Mouse (Mus musculus) left cerebral cortex, adult 9 months (tissue): ENCODE data around the gene Psmb8.
A peak's percentile ranks its signal among the peaks of the same experiment; 100 is the strongest.

Experiments used
- DNase-seq, 2 experiments: peaks; one replicate each; pipeline ENCODE4 v3.0.0; 2022; ENCODE audit warnings: low spot score in 2 of 2

Psmb8 gene

DNA sequence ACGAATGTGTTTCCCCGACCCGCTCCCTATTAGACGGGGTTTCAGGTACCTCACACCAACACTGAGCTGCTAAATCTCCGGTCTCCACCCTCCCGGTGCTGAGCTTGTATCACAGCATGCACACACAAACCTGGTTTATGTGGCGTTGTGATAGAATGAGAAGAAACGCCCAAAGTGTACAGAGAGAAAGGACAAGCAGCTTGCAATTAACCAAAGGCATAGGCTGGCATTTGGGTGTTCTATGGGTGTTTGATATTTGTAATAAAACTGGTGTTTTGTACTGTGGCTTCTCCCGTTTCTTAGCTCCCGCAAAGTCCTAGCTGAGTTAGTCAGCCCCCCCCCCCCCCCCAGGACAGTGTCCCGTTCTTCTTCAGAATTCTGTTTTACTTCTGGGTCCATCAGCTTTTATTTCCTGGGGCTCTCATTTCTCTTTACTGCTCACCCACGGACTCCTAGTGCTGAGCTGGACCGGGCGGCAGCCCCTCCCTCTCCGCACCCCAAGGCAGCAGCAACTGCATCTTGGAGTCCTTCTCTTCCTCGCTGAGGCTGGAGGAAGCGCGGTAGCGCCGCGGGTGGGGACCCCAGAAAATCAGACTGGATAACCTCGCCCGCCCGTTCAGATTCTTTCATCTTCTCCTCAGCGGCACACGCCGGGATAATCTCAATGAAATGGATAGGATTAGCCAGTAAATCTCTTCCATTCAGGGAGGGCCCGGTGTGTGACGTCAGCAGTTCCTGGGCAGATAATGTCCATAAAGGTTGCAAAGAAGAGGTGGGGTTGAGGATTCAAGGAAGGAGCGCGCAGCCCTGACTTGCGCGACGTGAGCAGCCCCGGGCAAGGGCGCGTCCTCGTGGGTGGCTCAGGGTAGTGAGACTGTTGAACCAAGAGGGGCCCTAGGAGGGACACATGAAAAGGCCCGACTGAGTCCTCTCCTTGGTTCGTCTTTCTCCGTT is at the start of gene Psmb8:
Gene Psmb8, plus strand, starts transcription at position 781 of the 954 bp plus-strand sequence.
- DNase-seq, result peak; percentile 65 to 91

DNA sequence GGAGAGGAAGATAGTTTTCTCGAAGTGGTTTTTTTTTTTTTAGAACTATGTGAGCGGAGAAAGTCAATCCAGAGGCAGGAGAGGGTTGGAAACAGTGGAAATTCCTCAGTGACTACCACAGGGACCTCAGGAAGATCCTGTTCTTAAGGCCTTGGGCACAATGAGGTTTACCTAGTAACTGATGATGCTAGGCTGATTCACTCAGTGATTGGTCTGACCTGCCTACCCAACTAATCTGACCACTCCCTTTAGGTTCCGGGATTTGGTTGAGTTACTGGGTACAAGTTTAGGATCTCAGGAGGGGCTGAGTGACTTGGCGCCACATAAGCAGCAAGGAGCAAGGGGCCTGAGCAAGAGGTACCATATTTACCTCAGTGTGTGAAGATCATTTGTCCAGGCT is 44.6 kb upstream of the Psmb8 start, which contains the start of gene H2-DMb1:
Gene H2-DMb1, plus strand, starts transcription at position 150 of the 400 bp plus-strand sequence.
- peak in 1 of 2 experiments; percentile 69 for DNase-seq

DNA sequence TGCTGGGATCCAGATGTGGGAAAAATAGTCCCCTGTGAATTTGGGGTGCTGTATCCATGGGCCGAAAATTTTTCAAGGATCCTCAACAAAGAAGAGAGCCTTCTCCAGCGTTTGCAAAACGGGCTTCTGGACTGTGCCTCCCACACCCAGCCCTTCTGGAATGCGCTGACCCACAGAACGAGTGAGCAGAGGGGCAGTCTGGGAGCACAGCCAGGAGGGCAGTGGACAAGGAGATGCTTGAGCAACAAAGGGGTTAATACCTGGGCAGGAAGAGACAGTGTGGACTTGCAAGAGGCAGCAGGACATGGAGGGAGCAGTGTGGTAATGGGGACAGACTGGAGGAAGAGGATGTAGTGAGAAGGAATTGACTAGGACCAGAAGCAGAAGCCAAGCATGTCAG is 42.0 kb upstream of the Psmb8 start:
- DNase-seq, result no peak

DNA sequence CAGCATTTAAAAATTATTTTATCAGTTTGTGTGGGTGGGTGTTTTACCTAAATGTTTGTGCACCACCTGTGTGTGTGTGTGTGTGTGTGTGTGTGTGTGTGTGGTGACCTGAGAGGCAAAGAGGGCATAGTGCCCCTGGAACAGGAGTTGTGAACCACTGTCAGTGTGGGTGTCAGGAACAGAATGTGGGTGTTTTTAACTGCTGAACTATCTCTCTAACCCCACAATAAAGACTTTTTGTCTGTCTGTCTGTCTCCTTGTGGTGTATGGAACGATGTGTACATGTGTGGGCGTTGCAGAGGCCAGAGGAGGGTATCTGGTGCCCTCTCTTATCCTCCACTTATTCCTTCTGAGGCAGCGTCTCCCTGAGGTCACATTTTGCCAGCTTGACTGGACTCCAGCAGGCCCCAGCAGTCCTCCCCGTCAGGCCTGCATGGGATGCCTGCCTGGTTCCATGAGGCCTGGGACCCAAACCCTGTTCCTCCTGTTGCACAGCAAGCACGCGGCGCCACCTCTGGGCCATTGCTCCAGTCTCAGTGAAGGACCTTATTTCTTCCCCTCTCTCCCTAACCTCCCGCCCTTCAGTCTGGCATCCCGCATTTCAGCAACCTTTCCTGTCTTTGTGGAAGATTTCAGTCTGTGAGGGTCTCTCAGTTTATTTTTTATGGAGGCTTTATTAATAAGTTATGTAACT is 33.2 kb upstream of the Psmb8 start:
- no peak for DNase-seq

DNA sequence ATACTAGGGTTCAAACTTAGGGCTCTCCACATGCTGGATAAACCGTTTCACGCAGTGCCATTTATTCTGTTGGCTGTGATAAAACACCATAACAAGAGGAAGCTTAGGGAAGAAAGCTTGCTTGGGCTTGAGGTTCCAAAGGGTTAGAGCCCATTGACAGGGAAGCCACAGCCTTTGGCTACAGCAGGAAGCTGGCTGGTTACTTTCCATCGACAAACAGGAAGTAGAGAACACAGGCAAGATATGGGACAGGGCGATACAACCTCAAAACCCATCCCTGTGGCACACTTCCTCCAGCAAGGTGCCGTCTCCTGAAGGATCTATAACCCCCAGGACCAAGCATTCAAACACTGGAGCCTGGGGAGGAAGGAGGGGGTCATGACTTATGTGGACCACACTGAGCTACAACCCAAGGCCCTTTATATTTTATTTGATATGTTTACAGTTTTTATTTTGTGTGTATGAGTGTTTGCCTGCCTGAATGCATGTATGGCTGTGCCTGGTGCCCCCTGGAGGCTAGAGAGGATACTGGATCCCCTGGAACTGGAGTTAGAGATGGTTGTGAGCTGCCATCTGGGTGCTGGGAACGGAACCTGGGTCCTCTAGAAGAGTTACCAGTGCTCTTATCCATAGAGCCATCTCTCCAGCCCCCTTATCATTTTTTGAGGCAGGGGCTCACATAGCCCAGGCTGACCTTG is 32.3 kb upstream of the Psmb8 start:
- DNase-seq, result no peak

DNA sequence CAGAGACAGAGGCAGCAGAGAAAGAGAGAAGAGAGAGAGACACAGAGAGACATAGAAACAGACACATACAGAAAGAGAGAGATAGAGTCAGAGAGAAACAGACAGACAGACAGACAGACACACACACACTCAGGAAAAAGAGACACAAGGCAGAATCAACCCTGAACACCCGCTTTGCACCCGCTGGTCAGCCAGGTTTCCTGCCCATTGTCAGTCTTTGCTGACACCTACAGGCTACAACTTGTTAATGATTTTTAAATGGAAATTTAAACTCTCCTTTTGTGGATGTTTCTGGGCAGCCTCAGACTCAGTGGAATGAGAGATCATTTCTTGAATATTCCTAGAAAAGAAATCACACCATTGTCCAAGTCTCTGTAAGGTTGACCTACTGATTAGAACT is 28.2 kb upstream of the Psmb8 start:
- peak in 1 of 2 experiments; percentile 26 for DNase-seq

DNA sequence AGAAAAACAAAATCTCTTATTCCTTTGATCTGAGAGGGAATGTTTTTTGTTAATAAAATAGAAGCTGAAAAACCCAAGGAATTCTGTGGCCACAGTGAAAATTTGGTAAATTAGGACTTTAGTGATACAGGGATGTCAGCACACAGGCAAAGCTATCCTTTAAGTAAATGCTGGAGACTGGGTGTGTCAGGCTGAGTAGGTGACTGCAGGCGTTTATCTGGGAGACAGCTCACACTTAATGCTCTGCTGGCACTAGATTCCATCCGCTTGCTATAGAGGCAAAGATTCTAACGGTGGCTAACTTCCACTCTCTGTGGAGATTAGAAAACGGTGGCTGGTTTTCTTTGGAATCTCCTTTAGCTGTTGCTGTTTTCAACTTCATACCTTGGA is 27.0 kb upstream of the Psmb8 start:
- no peak for DNase-seq

DNA sequence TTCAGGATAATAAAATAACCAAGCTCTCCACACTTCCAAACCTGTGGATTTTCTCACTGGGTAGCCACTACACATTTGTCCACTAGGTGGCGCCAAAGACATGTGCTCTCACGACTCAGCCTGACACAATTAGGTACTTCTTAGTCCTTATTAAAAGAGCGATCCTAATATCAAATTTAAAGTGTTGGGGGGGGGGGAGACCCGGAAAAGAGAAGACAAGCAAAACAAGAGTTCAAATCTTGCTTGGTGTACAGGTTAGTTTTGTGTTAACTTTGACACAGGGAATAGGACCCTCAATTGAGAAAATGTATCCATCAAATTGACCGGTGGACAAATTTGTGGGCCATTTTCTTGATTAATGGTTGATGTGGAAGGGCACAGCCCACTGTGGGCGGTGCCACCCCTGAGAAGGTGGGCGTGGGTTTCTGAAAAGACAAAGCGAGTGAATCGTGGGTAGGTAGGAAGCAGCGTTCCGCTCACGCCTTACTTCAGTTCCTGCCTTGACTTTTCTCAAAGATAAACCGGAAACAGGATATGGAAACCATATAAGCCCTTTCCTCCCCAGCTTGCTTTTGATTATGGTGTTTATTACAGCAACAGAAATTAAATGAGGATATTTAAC is 26.5 kb upstream of the Psmb8 start:
- peak; percentile 13 to 87 for DNase-seq

DNA sequence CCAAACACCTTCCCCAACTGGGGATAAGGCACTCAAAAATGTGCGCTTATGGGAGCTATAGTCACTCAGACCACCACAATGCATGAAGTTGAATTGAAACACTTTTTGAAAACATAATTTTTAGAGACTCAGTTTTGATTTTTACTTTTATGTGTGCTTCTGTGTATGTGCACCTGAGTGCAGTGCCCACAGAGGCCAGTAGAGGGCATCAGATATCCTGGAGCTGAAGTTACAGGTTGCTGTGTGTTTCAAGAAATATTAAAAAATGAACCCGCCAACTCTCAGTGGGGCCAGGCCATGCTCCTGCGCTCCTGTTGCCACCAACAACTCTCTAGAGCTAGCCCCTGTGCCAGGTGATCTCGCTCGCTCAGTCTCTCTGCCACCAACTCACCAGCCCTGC is 25.0 kb upstream of the Psmb8 start:
- DNase-seq, result no peak

DNA sequence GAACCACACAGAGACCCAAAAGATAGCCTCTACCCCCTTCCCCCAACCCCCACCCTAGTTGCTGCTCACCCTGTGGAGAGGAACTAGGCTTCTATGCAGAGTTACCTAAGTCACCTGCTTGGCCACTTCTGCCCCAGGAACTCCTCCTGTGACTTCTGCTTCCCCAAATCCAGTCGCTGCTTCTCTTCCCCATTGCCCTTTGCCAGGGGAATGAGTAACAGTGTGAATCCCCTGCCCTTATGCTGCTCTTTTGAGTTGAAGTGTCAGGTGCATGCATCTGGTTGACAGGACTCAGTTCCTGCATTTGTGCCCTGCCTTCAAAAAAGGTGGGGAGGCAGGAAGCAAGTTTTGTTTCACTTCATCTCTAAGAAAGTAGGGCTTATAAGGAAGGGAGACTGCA is 23.4 kb upstream of the Psmb8 start:
- no peak for DNase-seq

DNA sequence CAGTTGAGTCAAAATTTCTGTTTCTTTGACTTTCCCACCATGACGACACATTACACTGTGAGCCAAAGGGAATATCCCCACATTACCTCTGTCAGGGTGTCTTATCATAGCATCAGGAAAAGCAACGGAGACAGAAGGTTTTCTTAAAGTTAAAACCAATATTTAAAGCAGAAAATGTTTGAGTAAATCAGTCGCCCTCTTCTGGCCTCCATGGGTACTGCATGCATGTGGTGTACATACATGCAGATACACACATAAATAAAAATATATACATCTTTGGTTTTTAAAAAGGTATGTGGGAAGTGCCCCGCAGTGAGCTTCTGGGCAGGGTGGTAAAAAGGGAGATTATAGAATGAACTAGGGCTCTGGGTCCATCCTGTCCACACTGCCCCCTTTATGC is 20.3 kb upstream of the Psmb8 start:
- no peak for DNase-seq

DNA sequence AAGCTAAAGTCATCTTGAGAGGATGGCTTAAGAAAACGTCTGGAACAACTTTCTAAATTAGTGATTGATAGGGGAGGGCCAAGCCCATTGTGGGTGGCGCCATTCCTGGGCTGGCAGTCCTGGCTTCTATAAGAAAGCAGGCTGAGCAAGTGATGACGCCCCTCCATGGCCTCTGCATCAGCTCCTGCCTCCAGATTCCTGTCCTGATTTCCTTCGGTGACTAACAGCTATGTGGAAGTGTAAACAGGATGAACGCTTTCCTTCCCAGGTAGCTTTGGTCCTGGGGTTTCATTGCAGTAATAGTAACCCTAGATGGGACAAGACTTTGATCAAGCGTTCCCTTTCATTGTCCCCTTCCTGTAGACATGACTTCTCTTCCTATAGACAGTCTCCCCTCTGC is 18.5 kb upstream of the Psmb8 start:
- DNase-seq, result no peak

DNA sequence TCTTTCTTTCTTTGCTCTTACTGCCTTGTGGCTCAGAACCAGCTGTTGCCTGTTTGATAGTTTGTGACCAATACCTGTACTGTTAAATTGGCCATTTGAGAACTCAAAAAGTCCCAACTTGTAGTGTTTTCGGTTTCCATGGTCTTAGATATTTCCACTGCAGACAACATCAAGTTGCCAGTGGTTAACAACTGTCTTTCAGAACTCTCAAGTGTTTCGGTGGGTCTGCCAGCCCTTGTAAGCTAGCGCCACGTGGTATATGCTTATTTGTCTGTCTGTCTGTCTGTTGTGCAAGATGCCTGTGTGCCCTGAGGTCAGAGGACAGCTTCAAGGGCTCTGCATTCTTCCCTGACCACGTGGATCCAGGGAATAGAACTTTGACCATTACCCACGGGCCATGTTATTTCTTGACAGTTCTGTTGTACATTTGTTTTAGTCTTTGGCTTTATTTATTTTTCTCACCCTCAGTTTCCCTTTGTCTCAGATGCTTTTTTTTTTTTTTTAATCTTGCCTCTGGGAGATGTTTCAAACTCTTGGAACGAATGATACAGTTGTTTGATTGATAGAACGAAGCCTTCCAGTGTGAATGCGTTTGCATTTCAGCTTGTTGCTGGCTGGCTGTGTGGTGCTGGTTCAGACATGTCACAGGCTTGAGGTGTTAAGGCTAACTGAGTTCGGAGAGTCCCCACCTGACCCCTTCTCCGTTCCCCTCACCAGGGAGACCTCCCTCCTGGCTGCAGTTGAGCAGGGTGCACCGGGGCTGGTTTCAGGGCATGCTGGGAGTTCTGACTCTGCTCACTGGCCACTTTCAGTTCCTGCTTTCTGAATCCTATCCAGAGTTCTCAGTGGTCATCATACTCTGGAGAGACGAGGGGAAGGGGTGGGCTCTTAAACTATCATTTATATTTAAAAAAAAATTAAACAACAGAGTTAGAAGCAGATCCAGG is 17.3 kb upstream of the Psmb8 start:
- DNase-seq, result no peak

DNA sequence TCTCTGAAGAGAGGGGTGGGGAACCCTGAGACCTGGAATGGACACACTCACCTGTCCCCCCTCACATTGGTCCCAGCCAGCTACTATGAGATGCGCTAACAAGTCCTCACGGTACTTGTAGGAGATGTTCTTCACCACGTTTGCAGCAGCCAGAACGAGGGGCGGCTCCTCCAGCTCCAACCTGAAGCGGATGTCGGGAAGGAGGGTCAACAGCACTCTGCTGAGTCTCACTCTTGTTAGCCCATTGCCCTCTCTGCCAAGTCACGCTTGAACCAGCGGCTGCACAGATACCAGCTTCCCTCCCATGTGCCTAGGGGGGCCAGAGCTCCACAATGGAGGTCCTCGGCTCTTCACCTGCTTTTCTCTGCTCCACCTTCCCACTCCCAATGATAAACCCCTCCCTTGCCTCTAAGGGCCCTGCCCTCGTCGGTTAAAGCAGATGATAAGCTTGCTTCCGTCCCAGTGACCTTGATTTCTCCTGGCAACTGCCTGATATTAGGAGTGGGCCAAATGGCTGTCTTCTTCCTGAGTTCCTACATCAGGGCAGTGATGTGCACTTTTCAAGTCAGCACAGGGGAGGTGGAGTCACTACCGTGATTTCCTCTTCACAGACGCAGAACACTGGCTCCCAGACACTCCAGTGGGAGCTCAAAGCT is 13.8 kb upstream of the Psmb8 start:
- DNase-seq, result no peak

DNA sequence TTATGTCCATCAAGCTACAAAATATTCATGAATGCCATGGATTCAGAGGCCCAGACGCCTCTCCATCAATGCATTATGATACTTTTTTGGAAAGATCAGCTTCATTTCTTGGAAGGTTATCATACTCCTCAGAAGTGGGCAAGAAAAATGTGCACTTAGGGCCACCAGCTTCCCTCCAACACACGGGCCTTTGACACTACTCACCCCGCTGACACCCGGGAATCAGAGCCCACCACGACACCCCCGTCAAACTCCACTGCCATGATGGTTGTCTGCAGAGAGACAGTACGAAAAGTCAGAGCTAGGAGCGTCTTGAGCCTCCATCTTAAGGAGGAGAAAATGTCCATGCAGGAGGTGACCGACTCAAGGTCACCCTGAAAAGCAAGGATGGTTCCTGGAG is 12.0 kb upstream of the Psmb8 start:
- DNase-seq, result no peak

DNA sequence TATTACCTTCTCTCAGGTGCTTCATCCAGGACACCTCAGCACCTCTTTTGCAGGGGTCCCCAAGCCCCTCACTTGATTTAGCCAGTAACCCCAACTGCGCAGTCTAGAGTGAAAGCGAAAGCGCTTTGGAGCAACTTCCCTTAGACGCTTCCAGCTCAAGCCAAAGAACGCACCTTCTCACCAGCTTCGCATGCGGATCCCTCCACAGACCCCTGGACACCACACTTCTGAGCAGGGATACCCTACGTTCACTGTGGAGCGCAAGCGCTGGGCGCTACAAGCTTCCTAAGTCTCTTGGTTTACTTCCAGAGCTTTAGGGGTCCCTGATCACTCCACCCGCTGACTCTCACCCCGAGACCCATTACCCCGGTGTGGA is 10.6 kb upstream of the Psmb8 start:
- no peak for DNase-seq

DNA sequence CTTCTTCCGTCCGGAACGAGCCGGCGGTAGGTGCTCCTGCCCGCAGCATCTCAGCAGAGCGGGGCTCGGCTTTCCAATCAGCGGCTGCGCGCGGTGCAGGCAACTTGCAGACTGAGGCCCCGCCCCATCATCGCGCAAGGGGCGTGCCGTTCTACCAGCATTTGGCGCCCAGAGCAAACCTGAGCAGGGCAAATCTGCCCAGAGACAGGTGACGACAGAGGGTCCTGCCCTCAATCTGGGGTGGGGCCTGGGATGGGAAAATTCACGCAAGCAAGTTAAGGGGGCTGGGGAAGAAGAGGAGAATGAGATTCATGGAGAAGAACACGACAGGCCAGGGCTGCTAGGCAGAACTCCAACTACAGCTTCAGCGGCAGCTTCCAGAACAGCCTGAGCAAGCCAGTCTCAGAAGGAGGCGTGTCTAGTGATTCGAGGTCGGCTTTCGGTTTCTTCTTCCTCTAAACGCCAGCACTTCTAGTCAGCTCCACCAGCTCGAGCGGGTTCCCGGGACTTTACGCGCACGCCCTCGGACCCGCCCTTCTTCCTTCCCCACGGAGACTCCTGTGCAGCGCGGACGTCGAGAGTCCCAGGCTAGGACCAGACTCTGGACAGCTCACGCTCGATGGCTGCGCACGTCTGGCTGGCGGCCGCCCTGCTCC is 10.1 kb upstream of the Psmb8 start, which contains the start of the genes Tap1 and Psmb9:
Gene Tap1, plus strand, starts transcription at position 293 of the 656 bp plus-strand sequence.
Gene Psmb9, minus strand, starts transcription at position 504 of the 656 bp plus-strand sequence.
- DNase-seq, result peak; percentile 83 to 97

DNA sequence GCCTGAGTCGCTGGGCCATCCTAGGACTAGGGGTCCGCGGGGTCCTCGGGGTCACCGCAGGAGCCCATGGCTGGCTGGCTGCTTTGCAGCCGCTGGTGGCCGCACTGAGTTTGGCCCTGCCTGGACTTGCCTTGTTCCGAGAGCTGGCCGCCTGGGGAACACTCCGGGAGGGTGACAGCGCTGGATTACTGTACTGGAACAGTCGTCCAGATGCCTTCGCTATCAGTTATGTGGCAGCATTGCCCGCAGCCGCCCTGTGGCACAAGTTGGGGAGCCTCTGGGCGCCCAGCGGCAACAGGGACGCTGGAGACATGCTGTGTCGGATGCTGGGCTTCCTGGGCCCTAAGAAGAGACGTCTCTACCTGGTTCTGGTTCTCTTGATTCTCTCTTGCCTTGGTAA is 9.5 kb upstream of the Psmb8 start:
- no peak for DNase-seq

DNA sequence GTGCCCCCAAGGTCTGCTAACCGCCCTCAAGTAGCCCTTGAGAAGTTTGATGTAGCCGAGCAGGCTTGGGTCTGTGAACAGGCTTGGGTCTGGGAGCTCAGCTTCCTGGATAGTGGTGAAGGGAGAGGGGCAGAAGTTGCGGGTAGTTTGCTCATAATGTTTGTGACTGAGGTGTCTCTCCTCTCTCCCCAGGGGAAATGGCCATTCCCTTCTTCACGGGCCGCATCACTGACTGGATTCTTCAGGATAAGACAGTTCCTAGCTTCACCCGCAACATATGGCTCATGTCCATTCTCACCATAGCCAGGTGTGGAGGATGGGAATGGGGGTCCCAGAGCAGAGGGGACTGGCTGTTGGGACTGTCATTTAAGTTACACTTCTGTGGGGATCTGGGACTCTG is 8.5 kb upstream of the Psmb8 start:
- no peak for DNase-seq

DNA sequence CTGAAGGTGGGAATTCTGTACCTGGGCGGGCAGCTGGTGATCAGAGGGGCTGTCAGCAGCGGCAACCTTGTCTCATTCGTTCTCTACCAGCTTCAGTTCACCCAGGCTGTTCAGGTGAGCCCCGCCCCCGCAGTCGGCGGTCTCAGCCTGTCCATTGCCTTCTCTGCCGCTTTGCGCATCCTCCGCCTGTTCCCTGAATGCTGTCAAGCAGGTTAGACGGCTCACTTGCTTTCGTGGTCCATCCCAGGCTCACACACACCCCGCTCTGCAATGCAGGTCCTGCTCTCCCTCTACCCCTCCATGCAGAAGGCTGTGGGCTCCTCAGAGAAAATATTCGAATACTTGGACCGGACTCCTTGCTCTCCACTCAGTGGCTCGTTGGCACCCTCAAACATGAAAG is 4.7 kb upstream of the Psmb8 start:
- DNase-seq, result no peak
